Mouse (Mus musculus): Measurements from ENCODE around the gene Qsox1. TPM values are rescaled to one million over a fixed set of nuclear protein-coding genes. Genes with fewer than 3 reads are reported as not detected.

The Qsox1 gene
- polyA plus RNA-seq, 1 experiment from 2014 or later: 18.6 TPM

DNA sequence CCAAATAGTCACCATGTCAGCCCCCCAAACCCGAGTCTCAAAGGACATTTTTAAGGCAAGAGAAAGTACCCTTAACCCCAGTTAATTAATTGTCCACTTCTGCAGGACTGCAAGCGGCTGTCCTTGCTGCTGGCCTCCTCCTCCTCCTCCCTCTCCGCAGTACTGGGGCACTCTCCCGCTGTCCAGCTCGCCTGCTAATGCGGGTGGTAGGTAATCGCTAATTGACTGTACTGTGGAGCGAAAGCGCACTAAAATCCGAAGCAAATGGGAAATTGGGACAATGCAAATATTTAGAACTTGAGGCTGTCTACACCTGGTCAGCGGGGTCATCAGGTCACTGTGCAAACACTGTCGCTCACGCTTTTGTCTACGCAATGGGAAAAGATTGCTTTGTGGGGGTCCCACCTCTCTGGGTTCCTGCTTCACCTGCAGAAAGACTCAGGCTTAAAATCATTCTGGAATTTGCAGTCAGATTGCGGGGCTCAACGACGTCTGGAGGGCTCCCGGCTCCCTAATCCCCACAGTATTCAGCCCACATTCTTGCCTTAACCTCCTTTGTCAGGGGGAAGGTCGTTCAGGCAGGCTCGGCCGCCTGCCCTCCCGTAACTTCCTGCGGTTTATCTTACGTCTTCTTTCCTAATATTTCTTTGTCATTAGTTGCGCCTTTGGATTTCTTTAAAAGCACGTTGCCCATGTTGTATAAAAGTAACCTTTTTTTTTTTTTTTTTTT, 76.4 kb downstream of the Qsox1 start:
- WGBS: under 1% methylated on average over 26 of the region's 26 CpGs
- no peaks in the 10 kb centered on the region for H3K9me3 ChIP-seq
- no peaks in the 10 kb centered on the region for H3K36me3 ChIP-seq
- no peak overlapping the region for H3K27ac ChIP-seq
- DNase-seq (ENCODE audit: low spot score): no peak
- peaks cover 100% of the 10 kb centered on the region for H3K27me3 ChIP-seq (ENCODE audit: insufficient read depth, poor library complexity, severe bottlenecking)
- H3K4me1 ChIP-seq: peaks cover 21% of the 10 kb centered on the region
- no peak overlapping the region for H3K4me3 ChIP-seq

DNA sequence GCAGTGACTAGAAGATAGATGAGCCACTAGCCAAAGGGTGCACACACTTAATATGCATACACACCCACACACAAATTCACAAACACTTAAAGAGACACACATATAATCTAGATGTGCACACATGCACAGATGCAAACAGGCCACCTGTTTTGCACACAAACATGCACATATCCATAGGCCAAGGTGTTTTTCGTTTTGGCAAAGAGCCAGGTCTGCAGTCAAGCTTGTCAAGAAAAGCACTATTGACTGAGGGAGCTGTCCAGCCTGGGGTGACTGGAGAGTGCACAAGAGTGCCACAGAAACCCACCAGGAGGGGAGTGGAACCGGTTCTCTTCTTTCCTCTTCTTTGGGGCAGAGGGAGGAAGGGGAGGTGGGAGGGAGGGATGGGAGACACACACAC, 81.5 kb downstream of the Qsox1 start:
- WGBS: 0% methylated on average over 2 of the region's 2 CpGs
- Histone ChIP-seq H3K27me3 (ENCODE audit: insufficient read depth, poor library complexity, severe bottlenecking) (peaks cover 97% of the 10 kb centered on the region), H3K27ac (no peak overlapping the region), H3K4me1 (no peaks in the 10 kb centered on the region), H3K36me3 (no peaks in the 10 kb centered on the region), H3K4me3 (no peak overlapping the region), H3K9me3 (peaks cover 3% of the 10 kb centered on the region; the same call in 1 of the 2 replicates)
- DNase-seq (ENCODE audit: low spot score): no peak

DNA sequence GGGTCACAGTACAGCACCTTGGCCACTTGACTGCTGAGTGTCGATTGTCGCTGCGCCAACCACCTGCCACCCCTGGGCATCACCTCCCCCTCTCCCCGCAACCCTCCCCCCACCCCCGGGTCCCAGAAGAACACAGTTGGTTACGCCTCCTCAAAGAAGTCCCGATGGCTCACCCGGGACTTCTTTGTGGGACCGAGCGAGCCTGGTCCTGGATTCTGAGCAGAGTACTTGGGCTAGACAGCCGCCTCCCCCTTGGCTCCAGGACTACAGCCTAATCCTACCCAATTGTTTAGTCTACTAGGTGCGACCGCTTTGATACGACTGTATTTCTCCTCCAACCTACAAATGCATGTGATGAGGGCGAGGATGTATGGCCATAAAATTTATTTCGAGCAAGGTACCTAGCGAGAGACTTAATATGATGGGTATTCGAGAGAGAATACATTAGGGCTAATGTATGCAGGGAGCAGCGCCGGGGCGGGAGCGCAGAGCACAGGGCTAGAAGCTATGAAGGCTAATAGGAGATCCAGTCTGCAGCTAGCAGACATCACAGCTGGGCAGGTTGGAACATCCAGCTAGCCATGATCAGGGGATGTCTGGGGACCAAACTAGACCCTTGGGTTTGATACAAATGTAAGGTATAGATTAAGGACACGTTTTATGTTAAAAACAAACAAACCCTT, 83.4 kb downstream of the Qsox1 start:
- 6% methylated on average over 23 of the region's 23 CpGs for WGBS
- 0 out of 2 replicates have a peak overlapping the region, but pooled peaks have one; percentile 1 for H3K4me3 ChIP-seq
- H3K27me3 ChIP-seq (ENCODE audit: insufficient read depth, poor library complexity, severe bottlenecking): peaks cover 95% of the 10 kb centered on the region
- no peak overlapping the region for H3K27ac ChIP-seq
- no peaks in the 10 kb centered on the region for H3K4me1 ChIP-seq
- no peak for DNase-seq (ENCODE audit: low spot score)
- no peaks in the 10 kb centered on the region for H3K36me3 ChIP-seq
- H3K9me3 ChIP-seq: peaks cover 3% of the 10 kb centered on the region; the same call in 1 of the 2 replicates

DNA sequence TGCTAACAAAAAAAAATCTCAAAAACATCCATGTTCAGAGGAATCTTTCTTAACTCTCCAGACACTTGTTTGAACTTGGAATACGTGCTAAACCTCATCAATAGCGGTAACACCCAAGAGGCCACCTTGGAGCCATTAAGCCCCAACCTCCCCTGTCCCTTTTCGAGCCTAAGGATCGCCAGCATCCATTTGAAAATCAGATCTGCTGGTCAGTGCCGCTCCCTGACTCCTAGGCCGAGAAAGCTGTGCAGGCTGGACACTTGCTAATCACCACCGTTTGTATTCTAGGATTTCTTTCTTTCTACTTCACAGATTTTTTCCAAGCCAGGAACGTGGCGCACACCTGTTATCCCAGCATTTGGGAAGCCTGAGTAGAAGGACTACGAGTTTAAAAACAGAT, 84.9 kb downstream of the Qsox1 start:
- DNase-seq (ENCODE audit: low spot score): no peak
- Histone ChIP-seq H3K4me1 (0 out of 2 replicates have a peak, but pooled peaks cover 2% of the 10 kb centered on the region), H3K27me3 (ENCODE audit: insufficient read depth, poor library complexity, severe bottlenecking) (peaks cover 95% of the 10 kb centered on the region), H3K36me3 (no peaks in the 10 kb centered on the region), H3K9me3 (peaks cover 3% of the 10 kb centered on the region; the same call in 1 of the 2 replicates), H3K27ac (no peak overlapping the region), H3K4me3 (no peak overlapping the region)
- 28% methylated on average over 10 of the region's 10 CpGs for WGBS

Other genes starting within 250 kb of the Qsox1 start
- 0.06 TPM in 1 of 2 replicates, not detected in the other for gene Lhx4, start 61.2 kb downstream of the Qsox1 start, polyA plus RNA-seq (2016; fragmentation: Nextera tagmentation; extraction: Ambion mirVana)
- gene Cep350, start 160.4 kb upstream of the Qsox1 start, polyA plus RNA-seq (2016; fragmentation: Nextera tagmentation; extraction: Ambion mirVana): 4.5 and 5.0 TPM in 2 replicates
- 92.8 and 108 TPM in 2 replicates for gene Tor1aip2, start 222.5 kb upstream of the Qsox1 start, polyA plus RNA-seq (2016; fragmentation: Nextera tagmentation; extraction: Ambion mirVana)
- gene Tor1aip1, start 223.6 kb upstream of the Qsox1 start, polyA plus RNA-seq (2016; fragmentation: Nextera tagmentation; extraction: Ambion mirVana): 35.6 and 38.8 TPM in 2 replicates

Data from heart, embryonic 10.5 days (tissue).